Mouse (Mus musculus) heart, postnatal 0 days (tissue): ENCODE data around the gene Shc1. TPM values are rescaled to one million over a fixed set of nuclear protein-coding genes. Genes with fewer than 3 reads are reported as not detected.

Experiments used
- ATAC-seq: fragments of 200-750 bp; cut with Nextera tagmentation; 2 replicates; pipeline ENCODE4 v1.8.0; 2017; ENCODE audit warnings: low read depth, moderate number of reproducible peaks, moderate library complexity; ENCODE audit not compliant: insufficient read depth
- DNase-seq: peaks from one replicate; pipeline ENCODE4 v3.0.0-alpha.2; 2016; ENCODE audit warnings: low spot score
- H3K27ac ChIP-seq: fragments of 300-500 bp; sonication (generic); 2 replicates; pipeline ENCODE4 v1.5.1; 2014; ENCODE audit warnings: low read depth, mild to moderate bottlenecking
- H3K27me3 ChIP-seq: fragments of 300-500 bp; sonication (generic); 2 replicates; pipeline ENCODE4 v1.6.1; 2014; ENCODE audit warnings: low read length, mixed read lengths; ENCODE audit not compliant: control insufficient read depth, insufficient read depth
- H3K36me3 ChIP-seq: fragments of 300-500 bp; sonication (generic); replicated peaks from 2 replicates; pipeline ENCODE4 v1.6.1; 2014; ENCODE audit warnings: low read length, mixed read lengths; ENCODE audit not compliant: control insufficient read depth, insufficient read depth
- H3K4me1 ChIP-seq: fragments of 300-500 bp; sonication (generic); 2 replicates; pipeline ENCODE4 v1.6.1; 2014; ENCODE audit warnings: antibody characterized with exemption; ENCODE audit not compliant: control insufficient read depth, insufficient read depth
- H3K4me2 ChIP-seq: fragments of 300-500 bp; sonication (generic); 2 replicates; pipeline ENCODE4 v1.6.1; 2014; ENCODE audit warnings: low read depth, mild to moderate bottlenecking, low read length, moderate library complexity
- H3K4me3 ChIP-seq: fragments of 300-500 bp; sonication (generic); 2 replicates; pipeline ENCODE4 v1.5.1; 2014; ENCODE audit warnings: low read depth, low read length
- H3K9ac ChIP-seq: fragments of 300-500 bp; sonication (generic); replicated peaks from 2 replicates; pipeline ENCODE4 v1.6.1; 2014; ENCODE audit warnings: low read depth, low read length, mixed read lengths
- H3K9me3 ChIP-seq: fragments of 300-500 bp; sonication (generic); replicated peaks from 2 replicates; pipeline ENCODE4 v1.6.1; 2016; ENCODE audit warnings: low read length; ENCODE audit not compliant: control insufficient read depth
- CTCF ChIP-seq: IDR thresholded peaks from 2 replicates; pipeline ENCODE4 v1.5.1; 2016; ENCODE audit warnings: antibody characterized with exemption, control low read depth, low read depth
- EP300 ChIP-seq: IDR thresholded peaks from 2 replicates; pipeline ENCODE4 v1.6.1; 2016; ENCODE audit warnings: antibody characterized with exemption, low read depth
- WGBS: fragments of 180-500 bp; shearing (Covaris S2); extraction: QIAGEN DNeasy Blood & Tissue Kit; methylation state at CpG from one replicate; pipeline ENCODE4 v1.1.7; 2014; 5-methylcytosine and 5-hydroxymethylcytosine counted together
- polyA plus RNA-seq: library from polyadenylated mRNA; unstranded; fragments of >200 nt; fragmentation: Nextera tagmentation; extraction: Ambion mirVana; gene quantifications from 2 replicates; pipeline ENCODE4 v1.2.1, GENCODE M21; 2015
- total RNA-seq: library from RNA; depleted of rRNA; stranded (reverse); fragments of >200 nt; gene quantifications from 2 replicates; pipeline ENCODE4 v1.2.3, GENCODE M21; 2014; ENCODE audit warnings: low replicate concordance

The Shc1 gene
- total and polyA plus RNA-seq, 2 experiments from 2014 or later: 35.8 to 82.1 TPM

- Histone ChIP-seq H3K4me1 (peaks cover 8% of the 10 kb centered on the region), H3K9me3 (no peaks in the 10 kb centered on the region), H3K27ac (no peak overlapping the region), H3K36me3 (peaks cover 45% of the 10 kb centered on the region), H3K27me3 (no peaks in the 10 kb centered on the region), H3K4me2 (no peak overlapping the region), H3K9ac (no peak overlapping the region), H3K4me3 (no peak overlapping the region)
- TF ChIP-seq EP300: no peak
- TF ChIP-seq CTCF: no peak
- 82% methylated on average over 6 of the region's 6 CpGs for WGBS
- ATAC-seq (no peak), DNase-seq (no peak)
Observed at GRCm38 (mm10) chr3:89406887-89407286, 11.4 kb upstream of the Shc1 start.

GRCm38 (mm10) chr3:89408448-89408847 is 9.8 kb upstream of the Shc1 start:
- DNase-seq: no peak
- H3K27me3 ChIP-seq: no peaks in the 10 kb centered on the region
- no peak overlapping the region for H3K9ac ChIP-seq
- H3K4me3 ChIP-seq: no peak overlapping the region
- H3K36me3 ChIP-seq: peaks cover 30% of the 10 kb centered on the region
- H3K9me3 ChIP-seq: no peaks in the 10 kb centered on the region
- H3K27ac ChIP-seq: no peak overlapping the region
- ATAC-seq: no peak
- 57% methylated on average over 16 of the region's 16 CpGs for WGBS
- H3K4me1 ChIP-seq: peaks cover 8% of the 10 kb centered on the region
- TF ChIP-seq EP300 (no peak), CTCF (no peak)
- H3K4me2 ChIP-seq: no peak overlapping the region

GRCm38 (mm10) chr3:89409701-89410100 is 8.5 kb upstream of the Shc1 start:
- Histone ChIP-seq H3K4me3 (no peak overlapping the region), H3K4me2 (no peak overlapping the region), H3K36me3 (peaks cover 28% of the 10 kb centered on the region), H3K9ac (no peak overlapping the region), H3K9me3 (no peaks in the 10 kb centered on the region), H3K4me1 (peaks cover 8% of the 10 kb centered on the region), H3K27ac (no peak overlapping the region), H3K27me3 (no peaks in the 10 kb centered on the region)
- TF ChIP-seq CTCF: no peak
- TF ChIP-seq EP300: no peak
- WGBS: 86% methylated on average over 3 of the region's 3 CpGs
- DNase-seq (no peak), ATAC-seq (no peak)

- ATAC-seq (no peak), DNase-seq (no peak)
- Histone ChIP-seq H3K9me3 (no peaks in the 10 kb centered on the region), H3K4me3 (peak overlapping the region; percentile 67), H3K27me3 (no peaks in the 10 kb centered on the region), H3K27ac (peak overlapping the region; percentile 59), H3K9ac (peak overlapping the region; percentile 55), H3K4me1 (peaks cover 8% of the 10 kb centered on the region), H3K4me2 (peak overlapping the region; percentile 77), H3K36me3 (peaks cover 26% of the 10 kb centered on the region)
- TF ChIP-seq CTCF: no peak
- WGBS: 69% methylated on average over 10 of the region's 10 CpGs
Observed at GRCm38 (mm10) chr3:89410864-89411263, 7.4 kb upstream of the Shc1 start.

- Histone ChIP-seq H3K4me1 (peaks cover 8% of the 10 kb centered on the region), H3K36me3 (peaks cover 30% of the 10 kb centered on the region), H3K4me2 (peak within 1 kb of the TSS; percentile 77), H3K9ac (peak within 1 kb of the TSS; percentile 55), H3K9me3 (no peaks in the 10 kb centered on the region), H3K4me3 (peak within 1 kb of the TSS; percentile 67), H3K27me3 (no peaks in the 10 kb centered on the region), H3K27ac (peak within 1 kb of the TSS; percentile 59)
- TF ChIP-seq EP300 (peak; percentile 97), CTCF (no peak)
- WGBS: 4% methylated on average over 28 of the region's 28 CpGs
- ATAC-seq (peak; percentile 99), DNase-seq (peak; percentile 97)
Observed at GRCm38 (mm10) chr3:89411490-89412393, 6.5 kb upstream of the Shc1 start, which contains the start of gene Flad1. Gene Flad1, minus strand, starts transcription at chr3:89411870.
